Mouse (Mus musculus): ENCODE data around the gene Pole4.

Pole4 gene

DNA sequence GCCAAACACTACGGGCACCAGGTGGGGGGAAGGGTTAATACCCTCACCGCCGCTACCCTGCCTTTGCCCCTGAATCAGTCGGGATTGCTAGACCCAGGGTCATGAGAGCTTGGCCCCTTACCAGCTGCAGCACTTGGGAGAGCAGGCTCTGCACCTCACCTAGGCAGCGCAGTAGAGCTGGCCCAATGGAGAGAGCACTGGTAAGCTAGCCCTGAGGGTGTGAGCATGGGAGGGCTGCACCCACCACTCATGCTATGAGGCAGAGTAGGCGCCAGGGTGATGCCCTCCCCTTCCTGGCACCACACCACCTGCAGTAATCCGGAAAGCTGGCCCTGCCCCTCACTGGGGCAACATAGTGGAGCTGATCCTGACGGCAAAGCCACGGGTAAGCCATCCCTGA, 94.1 kb downstream of the Pole4 start:
- H3K36me3 ChIP-seq (ENCODE audit: control insufficient read depth, insufficient read depth, low read length, poor library complexity, severe bottlenecking) = no peaks in the 10 kb centered on the region
- no peak for DNase-seq (ENCODE audit: low read depth, low spot score)
- H3K27me3 ChIP-seq (ENCODE audit: control insufficient read depth, insufficient read depth, low read length, poor library complexity, severe bottlenecking) = no peaks in the 10 kb centered on the region

DNA sequence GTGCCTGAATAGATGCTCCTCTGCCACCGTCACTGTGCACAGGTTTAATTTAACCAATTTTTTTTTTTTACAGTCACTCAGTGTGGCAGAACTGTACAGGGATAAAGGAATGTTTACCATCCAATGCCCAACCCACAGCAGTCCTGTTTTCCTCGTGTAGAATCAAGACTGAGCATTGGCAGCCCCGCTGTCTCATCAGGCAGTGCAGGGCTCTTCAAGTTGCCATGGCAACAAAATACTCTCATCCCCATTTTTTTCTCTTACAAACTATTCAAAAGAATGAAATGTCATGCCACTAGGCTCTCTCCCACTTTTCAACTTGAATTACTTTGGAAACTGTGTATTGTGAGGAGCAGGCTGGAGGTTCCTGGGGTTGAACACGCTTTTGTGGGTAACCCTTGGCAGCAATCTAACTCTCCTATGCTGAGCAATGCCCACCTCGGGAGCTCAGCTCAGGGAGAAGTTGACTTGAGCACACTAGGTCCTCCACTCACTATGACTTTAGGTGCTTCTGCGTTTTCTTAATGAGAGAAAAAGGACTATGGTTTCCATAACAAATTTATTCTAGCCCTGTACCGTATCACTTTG, 95.7 kb downstream of the Pole4 start:
- H3K36me3 ChIP-seq (ENCODE audit: control insufficient read depth, insufficient read depth, low read length, poor library complexity, severe bottlenecking) = no peaks in the 10 kb centered on the region
- DNase-seq (ENCODE audit: low read depth, low spot score) = no peak
- H3K27me3 ChIP-seq (ENCODE audit: control insufficient read depth, insufficient read depth, low read length, poor library complexity, severe bottlenecking) = no peaks in the 10 kb centered on the region

DNA sequence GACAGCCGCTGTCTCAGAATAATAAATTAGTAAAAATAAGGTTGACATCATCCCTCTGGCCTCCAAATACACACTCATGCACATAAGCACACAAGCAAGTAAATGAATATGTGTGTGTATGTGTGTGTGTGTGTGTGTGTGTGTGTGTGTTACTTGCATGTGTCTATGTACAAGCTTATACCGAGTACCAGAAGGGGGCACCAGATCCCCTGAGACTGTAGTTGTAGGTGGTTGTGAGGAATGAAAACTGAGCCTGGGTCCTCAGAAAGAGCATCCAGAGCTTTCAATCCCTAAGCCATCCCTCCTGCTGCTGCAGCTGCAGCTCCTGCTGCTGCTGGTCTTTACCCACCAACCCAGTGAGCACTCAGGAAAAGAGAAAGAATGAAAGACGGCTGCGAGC, 96.4 kb downstream of the Pole4 start:
- Histone ChIP-seq H3K27me3 (ENCODE audit: control insufficient read depth, insufficient read depth, low read length, poor library complexity, severe bottlenecking) (no peaks in the 10 kb centered on the region), H3K36me3 (ENCODE audit: control insufficient read depth, insufficient read depth, low read length, poor library complexity, severe bottlenecking) (no peaks in the 10 kb centered on the region)
- DNase-seq (ENCODE audit: low read depth, low spot score) = no peak

DNA sequence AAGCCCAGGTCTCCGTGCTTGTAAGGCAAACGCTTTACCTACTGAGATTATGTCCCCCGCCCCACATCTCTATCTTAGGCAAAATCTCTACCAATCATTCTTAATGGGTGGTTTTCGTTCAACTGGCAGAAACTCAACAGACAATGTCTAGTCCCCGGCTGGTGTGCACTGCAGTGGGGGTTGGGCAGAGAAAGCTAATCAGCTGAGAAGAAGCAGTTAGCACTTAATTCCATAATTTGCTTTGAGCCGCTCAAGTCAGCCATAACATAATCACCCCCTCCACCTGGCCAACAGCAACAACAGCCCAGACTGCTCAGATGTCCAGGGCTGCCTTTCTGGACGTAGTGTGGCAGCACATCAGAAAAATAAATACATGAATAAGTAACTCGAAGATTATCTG, 100.4 kb downstream of the Pole4 start:
- Histone ChIP-seq H3K36me3 (ENCODE audit: control insufficient read depth, insufficient read depth, low read length, poor library complexity, severe bottlenecking) (no peaks in the 10 kb centered on the region), H3K27me3 (ENCODE audit: control insufficient read depth, insufficient read depth, low read length, poor library complexity, severe bottlenecking) (no peaks in the 10 kb centered on the region)
- no peak for DNase-seq (ENCODE audit: low read depth, low spot score)

DNA sequence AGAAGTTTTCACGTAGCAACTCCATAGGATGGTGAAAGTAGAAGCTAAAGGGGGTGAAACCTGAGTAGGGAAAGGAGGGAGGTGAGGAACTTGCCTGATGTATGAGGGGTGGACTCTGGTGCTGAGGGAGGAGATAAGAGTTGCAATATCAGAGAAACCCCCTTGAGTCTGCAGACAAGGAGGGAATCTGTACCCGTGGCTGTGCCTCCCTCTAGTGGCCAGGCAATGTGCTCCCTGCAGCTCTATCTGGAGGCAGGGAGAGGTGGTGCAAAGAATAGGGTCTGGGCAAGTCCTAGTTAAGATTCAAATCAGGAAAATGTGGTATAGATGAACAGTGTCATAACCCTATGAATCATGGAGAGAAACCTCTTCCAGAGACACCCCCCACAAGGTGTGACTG, 101.5 kb downstream of the Pole4 start:
- H3K36me3 ChIP-seq (ENCODE audit: control insufficient read depth, insufficient read depth, low read length, poor library complexity, severe bottlenecking) = no peaks in the 10 kb centered on the region
- H3K27me3 ChIP-seq (ENCODE audit: control insufficient read depth, insufficient read depth, low read length, poor library complexity, severe bottlenecking) = no peaks in the 10 kb centered on the region
- no peak for DNase-seq (ENCODE audit: low read depth, low spot score)

DNA sequence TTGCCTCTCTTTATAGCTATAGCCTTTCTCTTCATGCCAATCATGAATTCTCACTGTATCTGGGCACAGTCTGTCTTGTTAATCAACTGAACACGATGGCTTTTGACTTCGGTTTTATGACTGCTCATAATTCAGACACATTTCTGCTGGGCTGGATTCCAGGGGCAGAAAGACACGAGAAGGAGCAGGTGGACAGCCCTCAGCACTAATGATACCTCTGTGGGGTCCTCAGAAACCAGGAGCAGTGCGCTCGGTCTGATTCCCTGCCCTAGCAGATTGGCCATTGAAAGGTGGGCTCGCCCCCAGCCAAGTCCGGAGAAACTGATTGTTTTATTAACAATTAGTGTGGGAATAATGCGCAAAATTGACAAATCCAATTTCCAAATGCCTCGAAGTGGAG, 101.9 kb downstream of the Pole4 start:
- no peaks in the 10 kb centered on the region for H3K27me3 ChIP-seq (ENCODE audit: control insufficient read depth, insufficient read depth, low read length, poor library complexity, severe bottlenecking)
- no peak for DNase-seq (ENCODE audit: low read depth, low spot score)
- no peaks in the 10 kb centered on the region for H3K36me3 ChIP-seq (ENCODE audit: control insufficient read depth, insufficient read depth, low read length, poor library complexity, severe bottlenecking)

DNA sequence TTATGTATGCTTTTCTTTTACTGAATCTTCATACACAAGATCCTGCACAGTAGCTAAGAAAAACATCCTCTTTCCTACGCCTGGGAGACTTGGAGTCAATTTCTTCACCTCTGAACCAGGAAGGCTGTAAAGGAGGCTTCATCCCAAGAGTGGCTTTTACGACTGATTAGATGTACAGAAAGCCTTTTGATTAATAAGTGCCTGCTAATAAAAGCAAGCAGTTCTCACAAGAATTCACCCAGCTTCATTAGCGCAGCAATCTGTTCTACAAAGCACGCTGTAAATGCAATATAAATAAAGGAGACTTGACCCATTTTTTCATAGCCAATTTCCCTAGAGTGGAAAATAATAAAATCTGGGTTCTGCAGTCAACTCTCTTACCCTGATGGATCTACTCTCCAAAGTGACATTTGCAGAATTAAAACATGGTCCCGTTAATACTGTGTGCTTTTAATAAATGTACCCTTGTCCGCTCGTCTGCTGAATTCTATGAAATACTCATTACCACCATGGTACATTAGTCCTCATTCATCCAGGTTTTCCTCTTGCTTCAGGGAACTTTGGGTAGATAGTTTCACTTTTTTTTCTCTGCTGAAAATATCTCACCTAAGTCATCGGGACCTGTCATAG, 109.6 kb downstream of the Pole4 start:
- DNase-seq (ENCODE audit: low read depth, low spot score) = no peak
- Histone ChIP-seq H3K27me3 (ENCODE audit: control insufficient read depth, insufficient read depth, low read length, poor library complexity, severe bottlenecking) (no peaks in the 10 kb centered on the region), H3K36me3 (ENCODE audit: control insufficient read depth, insufficient read depth, low read length, poor library complexity, severe bottlenecking) (no peaks in the 10 kb centered on the region)

DNA sequence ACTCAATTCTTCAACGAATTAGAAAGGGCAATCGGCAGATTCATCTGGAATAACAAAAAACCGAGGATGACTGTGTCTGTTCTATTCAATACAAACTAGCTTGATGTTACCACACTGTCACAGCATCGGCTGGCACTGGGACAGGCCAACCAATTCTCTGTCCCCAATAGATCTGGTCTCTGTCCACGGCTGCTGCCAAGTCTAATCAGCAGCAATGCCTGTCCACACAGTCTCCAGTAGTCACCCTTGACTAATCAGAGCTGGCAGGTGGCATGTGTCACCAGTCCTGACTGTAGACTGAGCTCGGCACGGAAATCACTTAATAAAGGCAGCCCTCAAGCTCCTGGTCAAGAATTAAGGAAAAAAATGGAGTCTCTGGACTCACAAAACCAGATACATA, 115.8 kb downstream of the Pole4 start:
- no peak for DNase-seq (ENCODE audit: low read depth, low spot score)
- H3K27me3 ChIP-seq (ENCODE audit: control insufficient read depth, insufficient read depth, low read length, poor library complexity, severe bottlenecking) = no peaks in the 10 kb centered on the region
- H3K36me3 ChIP-seq (ENCODE audit: control insufficient read depth, insufficient read depth, low read length, poor library complexity, severe bottlenecking) = no peaks in the 10 kb centered on the region

DNA sequence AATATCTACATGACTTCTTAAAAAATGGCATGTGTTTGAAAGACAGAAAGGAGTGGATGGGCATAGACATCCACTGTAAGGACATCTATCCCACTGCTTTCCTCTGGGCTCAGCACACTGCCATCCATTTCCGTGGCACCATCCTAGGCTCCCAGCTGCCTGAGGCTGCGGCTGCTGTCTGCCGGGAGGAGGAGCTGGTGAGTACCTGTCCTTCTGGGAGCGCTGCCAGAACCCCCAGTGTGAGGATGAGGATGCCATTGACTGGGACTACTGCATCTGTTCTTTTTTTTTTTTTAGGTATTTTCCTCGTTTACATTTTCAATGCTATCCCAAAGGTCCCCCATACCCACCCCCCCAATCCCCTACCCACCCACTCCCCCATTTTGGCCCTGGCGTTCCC, 119.8 kb downstream of the Pole4 start:
- no peaks in the 10 kb centered on the region for H3K27me3 ChIP-seq (ENCODE audit: control insufficient read depth, insufficient read depth, low read length, poor library complexity, severe bottlenecking)
- DNase-seq (ENCODE audit: low read depth, low spot score) = no peak

DNA sequence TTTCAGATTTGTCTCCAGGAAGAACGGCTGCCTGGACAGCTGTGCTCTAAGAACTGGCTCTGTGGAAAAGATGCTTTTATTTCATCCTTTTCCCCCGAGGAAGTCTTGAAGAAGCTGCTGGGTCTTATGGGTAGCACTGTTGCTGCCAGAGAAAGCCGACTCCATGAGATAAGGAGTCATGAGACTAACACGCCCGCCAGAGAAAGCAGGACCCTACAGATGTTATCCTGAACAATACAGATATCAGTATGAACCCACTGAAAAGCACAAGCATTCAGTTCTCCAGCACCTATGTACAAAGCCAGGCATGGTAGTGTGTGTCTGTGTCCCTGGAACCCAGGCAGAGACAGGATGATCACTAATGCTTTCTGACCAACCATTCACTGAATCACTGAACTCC, 129.7 kb downstream of the Pole4 start:
- Histone ChIP-seq H3K27me3 (ENCODE audit: control insufficient read depth, insufficient read depth, low read length, poor library complexity, severe bottlenecking) (no peaks in the 10 kb centered on the region), H3K36me3 (ENCODE audit: control insufficient read depth, insufficient read depth, low read length, poor library complexity, severe bottlenecking) (no peaks in the 10 kb centered on the region)
- no peak for DNase-seq (ENCODE audit: low read depth, low spot score)

More for the DNA sequence above, 119.8 kb downstream of the Pole4 start:
- no peaks in the 10 kb centered on the region for H3K36me3 ChIP-seq (ENCODE audit: control insufficient read depth, insufficient read depth, low read length, poor library complexity, severe bottlenecking)

Measured in splenic B cell, adult 2 months (primary cell).